Mouse (Mus musculus) hindbrain, postnatal 0 days (tissue): ENCODE measurements at regions not wholly inside any gene's neighbourhood (a gene's known extent, or its start where the extent isn't known, plus 50 kb on each side); places are given as distances from the start of the nearest gene placed in this dataset.
A peak's percentile ranks its signal among the peaks of the same experiment; 100 is the strongest.

ENCODE experiments used
- ATAC-seq: fragments of 200-750 bp; cut with Nextera tagmentation; 2 replicates; pipeline ENCODE4 v1.8.0; 2017; ENCODE audit warnings: mild to moderate bottlenecking, moderate TSS enrichment, moderate library complexity
- DNase-seq: peaks from one replicate; pipeline ENCODE4 v3.0.0-alpha.2; 2015; ENCODE audit warnings: low spot score
- H3K27ac ChIP-seq: fragments of 300-500 bp; sonication (generic); 2 replicates; pipeline ENCODE4 v1.5.1; 2014; ENCODE audit warnings: mild to moderate bottlenecking
- H3K27me3 ChIP-seq: fragments of 300-500 bp; sonication (generic); 2 replicates; pipeline ENCODE4 v1.6.1; 2014; ENCODE audit warnings: low read length, mixed read lengths; ENCODE audit not compliant: insufficient read depth
- H3K36me3 ChIP-seq: fragments of 300-500 bp; sonication (generic); 2 replicates; pipeline ENCODE4 v1.6.1; 2014; ENCODE audit warnings: low read length, mixed read lengths; ENCODE audit not compliant: insufficient read depth
- H3K4me1 ChIP-seq: fragments of 300-500 bp; sonication (generic); 2 replicates; pipeline ENCODE4 v1.6.1; 2014; ENCODE audit warnings: antibody characterized with exemption, low read length, mixed read lengths; ENCODE audit not compliant: insufficient read depth
- H3K4me2 ChIP-seq: fragments of 300-500 bp; sonication (generic); 2 replicates; pipeline ENCODE4 v1.6.1; 2014; ENCODE audit warnings: low read depth, mild to moderate bottlenecking, low read length, moderate library complexity, mixed read lengths
- H3K4me3 ChIP-seq: fragments of 300-500 bp; sonication (generic); 2 replicates; pipeline ENCODE4 v1.5.1; 2014; ENCODE audit warnings: low read length
- H3K9ac ChIP-seq: fragments of 300-500 bp; sonication (generic); replicated peaks from 2 replicates; pipeline ENCODE4 v1.6.1; 2014; ENCODE audit warnings: mild to moderate bottlenecking, low read length, moderate library complexity, mixed read lengths
- H3K9me3 ChIP-seq: fragments of 300-500 bp; sonication (generic); 2 replicates; pipeline ENCODE4 v1.6.1; 2016; ENCODE audit warnings: low read length, mixed read lengths
- CTCF ChIP-seq: IDR thresholded peaks from 2 replicates; pipeline ENCODE4 v1.5.1; 2016; ENCODE audit warnings: antibody characterized with exemption, control low read depth, low read depth
- WGBS: fragments of 180-500 bp; shearing (Covaris S2); extraction: QIAGEN DNeasy Blood & Tissue Kit; methylation state at CpG from one replicate; pipeline ENCODE4 v1.1.7; 2014; 5-methylcytosine and 5-hydroxymethylcytosine counted together

GRCm38 (mm10) chr6:55781146-55781545, 55.5 kb upstream of the Itprid1 start:
- ATAC-seq, result no peak
- 57% methylated on average over 3 of the region's 3 CpGs for WGBS
- Histone ChIP-seq H3K9me3 (no peaks in the 10 kb centered on the region), H3K4me3 (no peak overlapping the region), H3K4me2 (no peak overlapping the region), H3K27me3 (no peaks in the 10 kb centered on the region), H3K27ac (no peak overlapping the region), H3K9ac (no peak overlapping the region), H3K4me1 (no peaks in the 10 kb centered on the region), H3K36me3 (no peaks in the 10 kb centered on the region)
- DNase-seq, result no peak
- 0 out of 2 replicates have a peak, but pooled peaks have one; percentile 37 for TF ChIP-seq CTCF

GRCm38 (mm10) chr6:55775527-55775926, 61.2 kb upstream of the Itprid1 start:
- H3K4me2 ChIP-seq, result no peak overlapping the region
- WGBS, result 87% methylated on average over 5 of the region's 5 CpGs
- DNase-seq, result no peak
- no peaks in the 10 kb centered on the region for H3K27me3 ChIP-seq
- no peak overlapping the region for H3K27ac ChIP-seq
- no peak for ATAC-seq
- H3K9me3 ChIP-seq, result no peaks in the 10 kb centered on the region
- no peaks in the 10 kb centered on the region for H3K4me1 ChIP-seq
- H3K9ac ChIP-seq, result no peak overlapping the region
- no peak overlapping the region for H3K4me3 ChIP-seq
- no peak for TF ChIP-seq CTCF
- H3K36me3 ChIP-seq, result no peaks in the 10 kb centered on the region

- Histone ChIP-seq H3K4me2 (no peak overlapping the region), H3K4me1 (no peaks in the 10 kb centered on the region), H3K36me3 (no peaks in the 10 kb centered on the region), H3K4me3 (no peak overlapping the region), H3K9ac (no peak overlapping the region), H3K27me3 (no peaks in the 10 kb centered on the region), H3K27ac (no peak overlapping the region), H3K9me3 (no peaks in the 10 kb centered on the region)
- WGBS, result 80% methylated on average over 8 of the region's 8 CpGs
- no peak for TF ChIP-seq CTCF
- ATAC-seq (no peak), DNase-seq (no peak)
Measured at GRCm38 (mm10) chr6:55770341-55770740, 66.4 kb upstream of the Itprid1 start.

- no peaks in the 10 kb centered on the region for H3K36me3 ChIP-seq
- H3K9ac ChIP-seq, result no peak overlapping the region
- no peaks in the 10 kb centered on the region for H3K4me1 ChIP-seq
- H3K4me3 ChIP-seq, result no peak overlapping the region
- H3K4me2 ChIP-seq, result no peak overlapping the region
- no peak for DNase-seq
- H3K9me3 ChIP-seq, result no peaks in the 10 kb centered on the region
- no peaks in the 10 kb centered on the region for H3K27me3 ChIP-seq
- no peak for TF ChIP-seq CTCF
- H3K27ac ChIP-seq, result no peak overlapping the region
- WGBS, result 62% methylated on average over 6 of the region's 6 CpGs
- ATAC-seq, result no peak
Measured at GRCm38 (mm10) chr6:55755491-55755890, 74.4 kb upstream of the Neurod6 start.

GRCm38 (mm10) chr6:55750831-55751230, 69.8 kb upstream of the Neurod6 start:
- no peaks in the 10 kb centered on the region for H3K9me3 ChIP-seq
- no peaks in the 10 kb centered on the region for H3K27me3 ChIP-seq
- peak; percentile 8 for DNase-seq
- no peak overlapping the region for H3K27ac ChIP-seq
- no peak overlapping the region for H3K9ac ChIP-seq
- H3K4me2 ChIP-seq, result no peak overlapping the region
- no peak for TF ChIP-seq CTCF
- H3K4me3 ChIP-seq, result no peak overlapping the region
- no peak for ATAC-seq
- H3K4me1 ChIP-seq, result no peaks in the 10 kb centered on the region
- H3K36me3 ChIP-seq, result no peaks in the 10 kb centered on the region
- 72% methylated on average over 11 of the region's 11 CpGs for WGBS

- no peaks in the 10 kb centered on the region for H3K9me3 ChIP-seq
- H3K27me3 ChIP-seq, result no peaks in the 10 kb centered on the region
- H3K4me3 ChIP-seq, result no peak overlapping the region
- H3K4me2 ChIP-seq, result no peak overlapping the region
- H3K9ac ChIP-seq, result no peak overlapping the region
- no peak for TF ChIP-seq CTCF
- no peaks in the 10 kb centered on the region for H3K36me3 ChIP-seq
- DNase-seq (no peak), ATAC-seq (no peak)
- H3K4me1 ChIP-seq, result no peaks in the 10 kb centered on the region
- 49% methylated on average over 2 of the region's 2 CpGs for WGBS
- H3K27ac ChIP-seq, result no peak overlapping the region
Measured at GRCm38 (mm10) chr6:55745859-55746151, 64.7 kb upstream of the Neurod6 start.

- DNase-seq (peak; percentile 18), ATAC-seq (no peak)
- no peaks in the 10 kb centered on the region for H3K27me3 ChIP-seq
- no peaks in the 10 kb centered on the region for H3K9me3 ChIP-seq
- H3K27ac ChIP-seq, result no peak overlapping the region
- H3K9ac ChIP-seq, result no peak overlapping the region
- no peak overlapping the region for H3K4me2 ChIP-seq
- H3K4me3 ChIP-seq, result no peak overlapping the region
- H3K36me3 ChIP-seq, result no peaks in the 10 kb centered on the region
- 59% methylated on average over 3 of the region's 3 CpGs for WGBS
- H3K4me1 ChIP-seq, result no peaks in the 10 kb centered on the region
- TF ChIP-seq CTCF, result no peak
Measured at GRCm38 (mm10) chr6:55745105-55745858, 64.2 kb upstream of the Neurod6 start.
